Mouse (Mus musculus) embryonic facial prominence, embryonic 15.5 days (tissue): ENCODE data around the gene Me1. TPM values are rescaled to one million over a fixed set of nuclear protein-coding genes. Genes with fewer than 3 reads are reported as not detected.

Experiments used
- ATAC-seq: fragments of 200-750 bp; cut with Nextera tagmentation; 2 replicates; pipeline ENCODE4 v1.8.0; 2017; ENCODE audit warnings: low read depth, moderate TSS enrichment; ENCODE audit not compliant: insufficient number of reproducible peaks, low FRiP score, low TSS enrichment
- H3K27ac ChIP-seq: fragments of 300-500 bp; sonication (generic); replicated peaks from 2 replicates; pipeline ENCODE4 v1.5.1; 2015; ENCODE audit warnings: mild to moderate bottlenecking, inconsistent platforms
- H3K27me3 ChIP-seq: fragments of 300-500 bp; sonication (generic); 2 replicates; pipeline ENCODE4 v1.6.1; 2015; ENCODE audit warnings: inconsistent platforms
- H3K36me3 ChIP-seq: fragments of 300-500 bp; sonication (generic); 2 replicates; pipeline ENCODE4 v1.6.1; 2015; ENCODE audit warnings: mild to moderate bottlenecking, inconsistent platforms
- H3K4me1 ChIP-seq: fragments of 300-500 bp; sonication (generic); 2 replicates; pipeline ENCODE4 v1.6.1; 2015; ENCODE audit warnings: inconsistent platforms
- H3K4me2 ChIP-seq: fragments of 300-500 bp; sonication (generic); replicated peaks from 2 replicates; pipeline ENCODE4 v1.6.1; 2015; ENCODE audit warnings: mild to moderate bottlenecking, inconsistent platforms
- H3K4me3 ChIP-seq: fragments of 300-500 bp; sonication (generic); replicated peaks from 2 replicates; pipeline ENCODE4 v1.5.1; 2015; ENCODE audit warnings: mild to moderate bottlenecking, inconsistent platforms
- H3K9ac ChIP-seq: fragments of 300-500 bp; sonication (generic); 2 replicates; pipeline ENCODE4 v1.6.1; 2015; ENCODE audit warnings: inconsistent platforms
- H3K9me3 ChIP-seq: fragments of 300-500 bp; sonication (generic); replicated peaks from 2 replicates; pipeline ENCODE4 v1.6.1; 2016; ENCODE audit warnings: inconsistent platforms
- WGBS: fragments of 180-500 bp; shearing (Covaris S2); methylation state at CpG from one replicate; pipeline ENCODE4 v1.1.7; 2015; 5-methylcytosine and 5-hydroxymethylcytosine counted together
- polyA plus RNA-seq: library from polyadenylated mRNA; unstranded; fragments of >200 nt; fragmentation: Nextera tagmentation; extraction: Ambion mirVana; gene quantifications from 2 replicates; pipeline ENCODE4 v1.2.1, GENCODE M21; 2015

Me1 gene
- polyA plus RNA-seq, 1 experiment from 2014 or later, result 29.7 TPM

- no peaks in the 10 kb centered on the region for H3K4me1 ChIP-seq
- H3K4me3 ChIP-seq, result no peak overlapping the region
- ATAC-seq, result no peak
- H3K27ac ChIP-seq, result no peak overlapping the region
- no peaks in the 10 kb centered on the region for H3K27me3 ChIP-seq
- H3K4me2 ChIP-seq, result no peak overlapping the region
- WGBS, result 81% methylated on average over 10 of the region's 10 CpGs
- no peaks in the 10 kb centered on the region for H3K9me3 ChIP-seq
- H3K36me3 ChIP-seq, result no peaks in the 10 kb centered on the region
- H3K9ac ChIP-seq, result no peak overlapping the region
These were observed 32.6 kb upstream of the Me1 start for GRCm38 (mm10) chr9:86728214-86728814.

DNA sequence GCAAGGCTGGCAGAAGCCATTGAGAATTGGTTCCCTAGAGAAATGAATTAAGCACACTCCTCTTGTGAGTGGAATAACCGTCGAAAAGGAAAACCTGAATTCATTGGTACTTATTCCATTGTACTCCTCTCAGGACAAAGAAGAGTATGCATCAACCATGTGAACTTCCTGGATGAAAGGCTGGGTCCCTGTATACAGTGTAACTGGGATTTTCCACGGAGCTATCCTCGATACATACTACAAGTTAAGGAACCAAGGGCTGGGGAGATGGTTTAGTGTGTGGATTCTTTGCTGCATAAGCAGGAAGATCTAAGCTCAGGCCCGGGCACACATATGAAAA lies 30.6 kb upstream of the Me1 start:
- Histone ChIP-seq H3K27me3 (no peaks in the 10 kb centered on the region), H3K4me2 (no peak overlapping the region), H3K4me1 (no peaks in the 10 kb centered on the region), H3K4me3 (no peak overlapping the region), H3K9me3 (no peaks in the 10 kb centered on the region), H3K9ac (no peak overlapping the region), H3K36me3 (no peaks in the 10 kb centered on the region), H3K27ac (no peak overlapping the region)
- 83% methylated on average over 5 of the region's 5 CpGs for WGBS
- no peak for ATAC-seq

GRCm38 (mm10) chr9:86725604-86726380 lies 30.0 kb upstream of the Me1 start:
- no peaks in the 10 kb centered on the region for H3K36me3 ChIP-seq
- no peaks in the 10 kb centered on the region for H3K27me3 ChIP-seq
- no peak overlapping the region; the same call in 1 of the 2 replicates for H3K27ac ChIP-seq
- no peak overlapping the region for H3K4me3 ChIP-seq
- no peak overlapping the region for H3K4me2 ChIP-seq
- H3K9ac ChIP-seq, result no peak overlapping the region
- H3K9me3 ChIP-seq, result no peaks in the 10 kb centered on the region
- no peaks in the 10 kb centered on the region for H3K4me1 ChIP-seq
- WGBS, result 42% methylated on average over 7 of the region's 7 CpGs
- ATAC-seq, result peak; percentile 67; the same call in 1 of the 2 replicates

- Histone ChIP-seq H3K9me3 (no peaks in the 10 kb centered on the region), H3K36me3 (no peaks in the 10 kb centered on the region)
- peak; percentile 34; the same call in 1 of the 2 replicates for ATAC-seq
These were observed 29.3 kb upstream of the Me1 start for GRCm38 (mm10) chr9:86725066-86725465.

GRCm38 (mm10) chr9:86720794-86721193 lies 25.0 kb upstream of the Me1 start:
- H3K4me2 ChIP-seq, result no peak overlapping the region
- H3K9me3 ChIP-seq, result no peaks in the 10 kb centered on the region
- 71% methylated on average over 2 of the region's 2 CpGs for WGBS
- H3K27me3 ChIP-seq, result no peaks in the 10 kb centered on the region
- H3K4me3 ChIP-seq, result no peak overlapping the region
- H3K4me1 ChIP-seq, result no peaks in the 10 kb centered on the region
- no peak overlapping the region for H3K27ac ChIP-seq
- no peak for ATAC-seq
- H3K36me3 ChIP-seq, result no peaks in the 10 kb centered on the region
- no peak overlapping the region for H3K9ac ChIP-seq

More at GRCm38 (mm10) chr9:86725066-86725465, 29.3 kb upstream of the Me1 start:
- no peak overlapping the region for H3K4me3 ChIP-seq
- H3K4me2 ChIP-seq, result no peak overlapping the region
- no peak overlapping the region; the same call in 1 of the 2 replicates for H3K27ac ChIP-seq
- H3K27me3 ChIP-seq, result no peaks in the 10 kb centered on the region
- H3K4me1 ChIP-seq, result no peaks in the 10 kb centered on the region
- WGBS, result 81% methylated on average over 4 of the region's 4 CpGs
- H3K9ac ChIP-seq, result no peak overlapping the region

DNA sequence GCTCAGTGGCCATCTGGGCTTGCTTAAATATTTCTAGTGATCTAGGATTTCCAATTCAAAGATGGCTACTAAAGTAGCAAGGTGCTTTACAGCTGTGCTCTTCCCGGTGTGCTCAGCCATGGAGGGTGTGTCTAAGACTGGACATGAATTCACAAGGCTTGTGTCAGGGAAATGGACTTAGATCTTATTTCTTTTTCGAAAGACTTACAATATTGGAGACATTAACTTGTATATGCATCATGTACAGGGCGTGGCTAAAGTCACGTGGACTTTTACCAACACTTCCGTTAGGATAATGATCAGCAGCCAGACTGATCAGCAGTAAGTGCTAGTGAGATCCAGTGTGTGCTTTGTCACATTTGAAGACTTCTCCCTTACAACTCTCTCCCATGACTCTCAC lies 24.5 kb upstream of the Me1 start:
- Histone ChIP-seq H3K9me3 (no peaks in the 10 kb centered on the region), H3K36me3 (no peaks in the 10 kb centered on the region), H3K4me1 (no peaks in the 10 kb centered on the region), H3K4me3 (no peak overlapping the region), H3K4me2 (no peak overlapping the region), H3K27ac (no peak overlapping the region), H3K9ac (no peak overlapping the region), H3K27me3 (no peaks in the 10 kb centered on the region)
- WGBS, result 89% methylated on average over 5 of the region's 5 CpGs
- ATAC-seq, result no peak

DNA sequence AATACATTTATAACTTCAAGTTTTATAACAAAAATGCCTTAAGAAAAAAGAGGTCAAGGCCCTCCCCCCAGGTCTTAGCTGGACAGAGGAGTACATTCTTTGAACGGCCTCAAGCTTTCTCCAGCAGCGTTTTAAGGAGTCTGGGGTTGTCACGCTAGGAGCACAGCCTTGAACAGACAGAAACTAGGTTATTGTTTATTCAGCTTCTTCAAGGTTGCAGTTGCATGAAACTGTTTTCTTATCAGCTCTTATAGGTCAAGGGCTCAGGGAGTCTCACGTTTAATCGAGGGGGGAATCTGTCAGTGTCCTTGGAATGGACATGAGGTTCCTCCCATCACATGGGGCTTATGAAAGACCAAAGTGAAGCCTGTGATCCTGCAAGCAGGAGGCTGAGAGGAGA lies 21.4 kb upstream of the Me1 start:
- H3K4me2 ChIP-seq, result no peak overlapping the region
- no peak overlapping the region for H3K27ac ChIP-seq
- H3K36me3 ChIP-seq, result no peaks in the 10 kb centered on the region
- H3K4me3 ChIP-seq, result no peak overlapping the region
- WGBS, result 65% methylated on average over 5 of the region's 5 CpGs
- H3K9me3 ChIP-seq, result no peaks in the 10 kb centered on the region
- H3K27me3 ChIP-seq, result no peaks in the 10 kb centered on the region
- ATAC-seq, result no peak
- no peak overlapping the region for H3K9ac ChIP-seq
- H3K4me1 ChIP-seq, result no peaks in the 10 kb centered on the region

DNA sequence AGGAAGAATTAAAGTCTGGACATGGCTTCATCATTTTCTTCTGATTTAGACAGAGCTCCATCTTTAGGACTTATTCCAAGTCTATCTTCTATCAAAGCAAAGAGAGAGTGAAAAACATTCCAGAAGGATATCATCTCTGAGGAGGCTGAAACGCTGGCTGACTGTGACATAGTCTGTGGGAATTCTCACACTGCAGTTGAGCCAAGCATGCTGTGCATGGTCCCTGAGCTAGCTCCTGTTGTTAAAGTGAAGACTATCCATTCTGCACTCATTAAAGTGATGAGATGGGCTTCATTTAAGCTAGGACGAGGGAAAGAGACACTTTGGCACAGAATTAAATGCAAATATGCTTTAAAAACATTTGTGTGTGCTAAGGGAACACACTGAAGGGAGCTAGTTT lies 20.8 kb upstream of the Me1 start:
- H3K4me1 ChIP-seq, result no peaks in the 10 kb centered on the region
- H3K4me3 ChIP-seq, result no peak overlapping the region
- H3K4me2 ChIP-seq, result no peak overlapping the region
- H3K27ac ChIP-seq, result no peak overlapping the region
- H3K27me3 ChIP-seq, result no peaks in the 10 kb centered on the region
- WGBS, result 42% methylated on average over 2 of the region's 2 CpGs
- H3K36me3 ChIP-seq, result no peaks in the 10 kb centered on the region
- no peak overlapping the region for H3K9ac ChIP-seq
- ATAC-seq, result no peak
- H3K9me3 ChIP-seq, result no peaks in the 10 kb centered on the region

DNA sequence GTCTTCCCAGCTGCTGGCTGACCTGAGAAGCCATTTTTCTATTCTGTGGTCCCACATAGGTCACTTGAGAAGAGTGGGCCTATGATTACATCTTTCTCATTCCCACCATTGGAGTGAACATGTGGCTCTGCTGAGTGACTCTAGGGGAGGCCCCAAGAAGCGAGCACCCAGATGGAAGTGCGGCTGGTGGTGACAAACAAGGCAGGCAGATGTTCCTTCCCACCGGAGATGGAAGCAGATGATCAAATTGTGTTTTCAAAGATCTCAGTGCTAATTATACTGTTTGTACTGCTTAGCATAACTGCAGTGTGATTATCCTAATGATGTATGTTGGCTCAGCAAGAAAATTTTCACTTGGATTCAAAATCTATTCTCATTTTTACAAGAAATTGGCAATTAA lies 18.3 kb upstream of the Me1 start:
- no peaks in the 10 kb centered on the region for H3K9me3 ChIP-seq
- no peak overlapping the region for H3K27ac ChIP-seq
- ATAC-seq, result no peak
- H3K27me3 ChIP-seq, result no peaks in the 10 kb centered on the region
- H3K9ac ChIP-seq, result no peak overlapping the region
- no peaks in the 10 kb centered on the region for H3K4me1 ChIP-seq
- WGBS, result 68% methylated on average over 3 of the region's 3 CpGs
- no peaks in the 10 kb centered on the region for H3K36me3 ChIP-seq
- no peak overlapping the region for H3K4me3 ChIP-seq
- H3K4me2 ChIP-seq, result no peak overlapping the region

DNA sequence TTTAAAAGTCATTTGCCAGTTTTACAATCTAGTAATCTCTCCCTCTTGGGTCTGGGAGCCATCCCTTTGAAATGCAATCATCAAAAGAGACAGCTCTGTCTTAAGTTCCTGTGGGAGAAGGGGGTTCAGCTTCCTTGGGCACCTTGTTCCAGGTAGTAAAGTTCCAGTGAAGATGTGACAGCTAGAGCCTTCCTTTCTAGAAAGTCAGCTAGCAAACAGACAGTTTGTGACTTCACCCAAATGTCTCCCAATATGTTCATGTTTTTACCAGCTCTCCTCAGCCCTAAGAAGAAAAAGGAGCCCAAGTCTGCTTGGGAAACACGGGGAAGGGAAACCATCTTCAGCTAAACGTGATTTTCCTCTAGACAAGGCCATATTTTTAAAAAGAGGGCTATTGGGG lies 16.9 kb upstream of the Me1 start:
- no peak overlapping the region for H3K9ac ChIP-seq
- H3K27ac ChIP-seq, result no peak overlapping the region
- no peak for ATAC-seq
- H3K4me1 ChIP-seq, result no peaks in the 10 kb centered on the region
- WGBS, result 82% methylated on average over 2 of the region's 2 CpGs
- H3K4me3 ChIP-seq, result no peak overlapping the region
- no peaks in the 10 kb centered on the region for H3K9me3 ChIP-seq
- no peaks in the 10 kb centered on the region for H3K36me3 ChIP-seq
- H3K4me2 ChIP-seq, result no peak overlapping the region
- H3K27me3 ChIP-seq, result no peaks in the 10 kb centered on the region

GRCm38 (mm10) chr9:86710091-86710634 lies 14.4 kb upstream of the Me1 start:
- no peak for ATAC-seq
- Histone ChIP-seq H3K4me1 (no peaks in the 10 kb centered on the region), H3K9me3 (no peaks in the 10 kb centered on the region), H3K4me3 (no peak overlapping the region), H3K9ac (no peak overlapping the region), H3K27ac (0 out of 2 replicates have a peak overlapping the region, but pooled peaks have one; percentile 39), H3K27me3 (no peaks in the 10 kb centered on the region), H3K36me3 (no peaks in the 10 kb centered on the region), H3K4me2 (no peak overlapping the region)
- 73% methylated on average over 2 of the region's 2 CpGs for WGBS
